Comparison of ENCODE assay signal across 16 mouse cellular contexts in genomic region chrX:101147506-101147905, GRCm38 (mm10).
"Had no signal": no experiment of that assay in that cellular context is flagged by ENCODE, and none has a peak within 500 bp of the region (broad histone marks: within the 10 kb centered on the region; RNA-seq: fewer than 3 reads in every experiment).

No protein-coding gene starts in this region.

- H3K9ac ChIP-seq: neural tube, embryonic 12.5 days; neural tube, embryonic 13.5 days; neural tube, embryonic 15.5 days; stomach, embryonic 15.5 days had no signal

- H3K27ac ChIP-seq: neural tube, embryonic 12.5 days; neural tube, embryonic 13.5 days; neural tube, embryonic 15.5 days; stomach, embryonic 15.5 days; stomach, postnatal 0 days had no signal

- H3K4me3 ChIP-seq: neural tube, embryonic 12.5 days; neural tube, embryonic 13.5 days; neural tube, embryonic 15.5 days; stomach, embryonic 15.5 days had no signal

- H3K4me1 ChIP-seq: neural tube, embryonic 12.5 days; neural tube, embryonic 13.5 days; neural tube, embryonic 15.5 days; stomach, embryonic 15.5 days had no signal

- H3K4me2 ChIP-seq: neural tube, embryonic 12.5 days; neural tube, embryonic 13.5 days; neural tube, embryonic 15.5 days; stomach, embryonic 15.5 days had no signal

- DNase-seq: retina, postnatal 1 day; right cerebral cortex, adult 18-20 months; right cerebral cortex, postnatal 14 days; right cerebral cortex, postnatal 25 days; right cerebral cortex, postnatal 4 days; thymus, adult 18-20 months; thymus, adult 2 months; thymus, postnatal 14 days; thymus, postnatal 25 days; thymus, postnatal 36 days; thymus, postnatal 4 days had no signal

- H3K27me3 ChIP-seq: neural tube, embryonic 12.5 days; neural tube, embryonic 13.5 days; stomach, embryonic 15.5 days had no signal

- H3K36me3 ChIP-seq: neural tube, embryonic 12.5 days; neural tube, embryonic 13.5 days; neural tube, embryonic 15.5 days; stomach, embryonic 15.5 days had no signal

- H3K9me3 ChIP-seq: neural tube, embryonic 12.5 days; neural tube, embryonic 13.5 days; neural tube, embryonic 15.5 days; stomach, embryonic 15.5 days had no signal
